Mouse (Mus musculus): ENCODE results near the gene Hyou1. TPM values are rescaled to one million over a fixed set of nuclear protein-coding genes. Genes with fewer than 3 reads are reported as not detected.
A peak's percentile ranks its signal among the peaks of the same experiment; 100 is the strongest.

The Hyou1 gene
- polyA plus RNA-seq, 1 experiment from 2014 or later, result 30.8 TPM

DNA sequence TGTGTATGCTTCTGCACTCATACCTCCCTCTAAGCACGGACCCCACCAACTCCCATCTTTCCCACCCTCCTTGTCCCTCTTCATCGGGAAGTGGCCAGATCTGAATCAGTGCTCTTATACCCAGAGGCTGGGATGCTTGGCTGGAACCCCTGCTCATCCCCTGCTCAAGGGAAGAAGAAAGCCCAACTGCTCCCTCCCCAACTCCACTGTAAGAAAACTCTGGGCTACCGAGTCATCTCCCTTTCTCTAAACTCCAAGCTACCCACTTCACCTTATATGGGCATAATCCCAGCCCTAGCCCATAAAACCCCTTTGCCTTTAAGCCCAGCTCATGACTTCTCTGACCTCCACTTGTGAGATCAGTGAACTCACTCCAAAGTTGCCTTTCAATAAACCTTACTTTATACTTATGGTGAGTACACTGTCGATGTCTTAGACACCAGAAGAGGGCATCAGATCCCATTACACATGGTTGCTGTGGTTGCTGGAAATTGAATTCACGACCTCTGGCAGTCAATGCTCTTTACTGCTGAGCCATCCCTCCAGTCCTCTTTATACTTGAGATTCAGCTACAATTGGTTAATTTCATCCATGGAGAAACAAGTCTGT lies 53.4 kb downstream of the Hyou1 start:
- H3K27me3 ChIP-seq, result no peaks in the 10 kb centered on the region
- H3K4me2 ChIP-seq, result no peak overlapping the region
- H3K9me3 ChIP-seq, result no peaks in the 10 kb centered on the region
- H3K4me1 ChIP-seq, result peaks cover 11% of the 10 kb centered on the region
- WGBS, result 44% methylated on average over 5 of the region's 5 CpGs
- H3K36me3 ChIP-seq, result no peaks in the 10 kb centered on the region
- no peak overlapping the region for H3K4me3 ChIP-seq
- ATAC-seq (ENCODE audit: insufficient number of reproducible peaks, insufficient read depth, low FRiP score, low TSS enrichment, low read depth), result no peak
- H3K27ac ChIP-seq, result no peak overlapping the region
- H3K9ac ChIP-seq, result no peak overlapping the region

DNA sequence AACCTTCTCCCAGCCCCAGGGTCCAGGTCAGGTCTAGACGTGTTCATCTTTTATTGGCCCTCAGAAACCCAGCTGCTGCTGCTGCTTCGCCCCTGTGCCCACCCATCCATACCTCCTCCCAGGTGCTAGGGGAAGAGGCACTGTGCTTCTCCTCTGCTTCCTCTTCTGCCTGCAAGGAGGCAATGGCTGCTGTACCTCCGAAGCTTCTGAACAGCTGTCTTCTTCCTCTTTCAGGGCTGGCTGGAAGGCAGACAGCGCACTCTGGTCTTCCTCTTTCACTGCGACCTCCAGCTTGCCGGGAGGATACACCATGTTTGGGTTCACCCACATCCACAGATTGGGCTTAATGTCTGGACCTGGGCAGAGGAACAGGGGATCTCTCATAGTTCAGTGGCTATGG lies 56.5 kb downstream of the Hyou1 start:
- Histone ChIP-seq H3K4me2 (no peak overlapping the region), H3K9ac (peak overlapping the region; percentile 12; the same call in 1 of the 2 replicates), H3K36me3 (no peaks in the 10 kb centered on the region), H3K4me3 (no peak overlapping the region), H3K27ac (no peak overlapping the region), H3K9me3 (no peaks in the 10 kb centered on the region), H3K4me1 (peaks cover 11% of the 10 kb centered on the region), H3K27me3 (no peaks in the 10 kb centered on the region)
- 82% methylated on average over 6 of the region's 6 CpGs for WGBS
- ATAC-seq (ENCODE audit: insufficient number of reproducible peaks, insufficient read depth, low FRiP score, low TSS enrichment, low read depth), result no peak

DNA sequence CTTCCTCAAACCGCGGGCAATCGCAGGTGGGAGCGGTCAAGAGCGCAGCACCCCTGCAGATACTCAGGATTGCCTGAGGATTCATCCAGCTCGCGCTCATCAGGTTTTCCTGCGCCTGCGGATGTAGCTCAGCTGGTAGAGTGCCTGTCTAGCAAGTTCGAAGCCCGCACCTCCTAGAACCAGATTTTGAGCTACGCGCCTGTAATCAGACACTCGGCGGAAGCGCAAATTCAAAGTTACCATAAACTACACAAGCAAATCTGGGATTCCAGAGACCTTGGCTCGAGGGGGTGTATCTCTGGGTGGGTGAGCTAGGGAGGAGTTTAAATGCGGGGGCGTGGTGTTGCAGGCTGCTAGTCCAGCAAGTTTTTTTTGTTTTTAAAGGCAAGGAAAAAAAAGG lies 61.7 kb downstream of the Hyou1 start, which contains the start of gene Foxr1:
Gene Foxr1, minus strand, starts transcription at position 176 of the 400 bp plus-strand sequence.
- Histone ChIP-seq H3K4me1 (no peaks in the 10 kb centered on the region), H3K9me3 (no peaks in the 10 kb centered on the region), H3K27me3 (no peaks in the 10 kb centered on the region), H3K4me2 (no peak within 1 kb of the TSS), H3K4me3 (no peak within 1 kb of the TSS), H3K27ac (no peak within 1 kb of the TSS), H3K9ac (no peak within 1 kb of the TSS), H3K36me3 (no peaks in the 10 kb centered on the region)
- 78% methylated on average over 19 of the region's 19 CpGs for WGBS
- no peak for ATAC-seq (ENCODE audit: insufficient number of reproducible peaks, insufficient read depth, low FRiP score, low TSS enrichment, low read depth)

Small RNAs within 50 kb of the gene (microRNA-seq; reads per million reads assigned to microRNA genes)
- gene Gm44335 (not detected), gene Mir7085 (not detected)

Other genes starting within 250 kb of the Hyou1 start
- 25.6 and 28.9 TPM in 2 replicates for gene Mcam, start 245.0 kb upstream of the Hyou1 start, polyA plus RNA-seq (2015; fragmentation: Nextera tagmentation; extraction: Ambion mirVana)
- 17.3 and 19.5 TPM in 2 replicates for gene Cbl, start 145.4 kb upstream of the Hyou1 start, polyA plus RNA-seq (2015; fragmentation: Nextera tagmentation; extraction: Ambion mirVana)
- not detected in 2 replicates for gene Ccdc153, start 138.8 kb upstream of the Hyou1 start, polyA plus RNA-seq (2015; fragmentation: Nextera tagmentation; extraction: Ambion mirVana)
- gene Pdzd3, start 128.0 kb upstream of the Hyou1 start, polyA plus RNA-seq (2015; fragmentation: Nextera tagmentation; extraction: Ambion mirVana), result 0.37 TPM in 1 of 2 replicates, not detected in the other
- gene Nlrx1, start 110.9 kb upstream of the Hyou1 start, polyA plus RNA-seq (2015; fragmentation: Nextera tagmentation; extraction: Ambion mirVana), result 8.2 and 9.8 TPM in 2 replicates
- 6.1 and 6.5 TPM in 2 replicates for gene Abcg4, start 90.9 kb upstream of the Hyou1 start, polyA plus RNA-seq (2015; fragmentation: Nextera tagmentation; extraction: Ambion mirVana)
- gene Hinfp, start 73.8 kb upstream of the Hyou1 start, polyA plus RNA-seq (2015; fragmentation: Nextera tagmentation; extraction: Ambion mirVana), result 27.9 and 30.6 TPM in 2 replicates
- 8.3 TPM in 2 replicates for gene C2cd2l, start 59.2 kb upstream of the Hyou1 start, polyA plus RNA-seq (2015; fragmentation: Nextera tagmentation; extraction: Ambion mirVana)
- 38.4 and 40.5 TPM in 2 replicates for gene Dpagt1, start 53.5 kb upstream of the Hyou1 start, polyA plus RNA-seq (2015; fragmentation: Nextera tagmentation; extraction: Ambion mirVana)
- gene H2afx, start 44.8 kb upstream of the Hyou1 start, polyA plus RNA-seq (2015; fragmentation: Nextera tagmentation; extraction: Ambion mirVana), result 365 and 385 TPM in 2 replicates
- gene Hmbs, start 35.3 kb upstream of the Hyou1 start, polyA plus RNA-seq (2015; fragmentation: Nextera tagmentation; extraction: Ambion mirVana), result 114 and 119 TPM in 2 replicates
- 27.7 and 28.2 TPM in 2 replicates for gene Vps11, start 17.8 kb upstream of the Hyou1 start, polyA plus RNA-seq (2015; fragmentation: Nextera tagmentation; extraction: Ambion mirVana)
- 12.2 and 13.4 TPM in 2 replicates for gene Slc37a4, start 17.4 kb downstream of the Hyou1 start, polyA plus RNA-seq (2015; fragmentation: Nextera tagmentation; extraction: Ambion mirVana)
- gene Rps25, start 27.6 kb downstream of the Hyou1 start, polyA plus RNA-seq (2015; fragmentation: Nextera tagmentation; extraction: Ambion mirVana), result 2,222 and 2,384 TPM in 2 replicates
- gene Trappc4, start 28.1 kb downstream of the Hyou1 start, polyA plus RNA-seq (2015; fragmentation: Nextera tagmentation; extraction: Ambion mirVana), result 165 and 174 TPM in 2 replicates
- gene Ccdc84, start 39.1 kb downstream of the Hyou1 start, polyA plus RNA-seq (2015; fragmentation: Nextera tagmentation; extraction: Ambion mirVana), result 33.3 and 35.3 TPM in 2 replicates
- not detected in 2 replicates for gene Foxr1, start 61.6 kb downstream of the Hyou1 start, polyA plus RNA-seq (2015; fragmentation: Nextera tagmentation; extraction: Ambion mirVana)
- 2.8 and 2.9 TPM in 2 replicates for gene Upk2, start 75.5 kb downstream of the Hyou1 start, polyA plus RNA-seq (2015; fragmentation: Nextera tagmentation; extraction: Ambion mirVana)
- 18.2 and 19.3 TPM in 2 replicates for gene Bcl9l, start 103.3 kb downstream of the Hyou1 start, polyA plus RNA-seq (2015; fragmentation: Nextera tagmentation; extraction: Ambion mirVana)
- gene Cxcr5, start 182.4 kb downstream of the Hyou1 start, polyA plus RNA-seq (2015; fragmentation: Nextera tagmentation; extraction: Ambion mirVana), result 0.10 TPM in 1 of 2 replicates, not detected in the other
- gene Ddx6, start 225.4 kb downstream of the Hyou1 start, polyA plus RNA-seq (2015; fragmentation: Nextera tagmentation; extraction: Ambion mirVana), result 28.3 and 29.2 TPM in 2 replicates

Measured in embryonic facial prominence, embryonic 13.5 days (tissue).